Mouse (Mus musculus): ENCODE measurements around the gene Slc5a6.

Gene Slc5a6

GRCm38 (mm10) chr5:31048763-31049641, at the start of gene Slc5a6:
Slc5a6 (minus strand) TSS chr5:31048924.
- DNase-seq (ENCODE audit: low spot score in 2 of 2): peak; percentile 40 to 58

- no peak for DNase-seq (ENCODE audit: low spot score in 2 of 2)
Observed at GRCm38 (mm10) chr5:31095711-31096480, 47.2 kb upstream of the Slc5a6 start.

GRCm38 (mm10) chr5:31094799-31095691, 46.3 kb upstream of the Slc5a6 start:
- DNase-seq (ENCODE audit: low spot score in 2 of 2): peak; percentile 60 to 65

DNA sequence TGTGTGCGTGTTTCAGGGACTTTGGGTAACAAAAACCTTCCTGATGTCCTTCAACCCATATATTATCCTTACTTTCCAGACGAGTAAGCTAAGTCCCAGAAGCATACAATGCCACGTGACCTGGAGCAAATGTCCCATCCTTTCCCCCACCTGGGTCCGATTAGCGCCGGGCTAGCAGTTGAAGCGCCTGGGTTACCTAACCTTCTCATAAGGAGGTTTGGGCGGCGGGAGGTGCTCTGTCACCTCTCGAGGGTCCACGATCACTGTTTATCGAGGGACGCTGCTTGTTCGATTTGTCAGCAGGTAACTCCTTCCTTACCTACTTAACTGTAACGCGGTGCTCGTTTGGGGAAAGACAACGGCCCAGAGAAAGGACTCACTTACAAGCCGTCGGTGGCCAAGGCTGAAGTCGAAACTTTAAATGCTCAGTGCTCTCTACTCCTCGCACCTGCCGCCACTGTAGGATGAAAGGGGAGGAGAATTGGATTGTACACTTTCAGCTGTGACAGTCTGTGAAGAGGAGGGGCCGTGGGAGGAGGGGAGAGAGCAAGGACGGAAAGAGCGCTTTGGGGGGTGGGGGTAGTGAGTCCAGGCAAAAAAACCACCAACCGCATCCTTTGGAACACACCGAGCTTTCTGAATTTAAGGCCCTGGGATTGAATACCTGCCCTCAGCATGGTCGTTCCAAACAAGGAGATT, 45.5 kb upstream of the Slc5a6 start:
- DNase-seq (ENCODE audit: low spot score in 2 of 2): peak in 1 of 2 experiments; percentile 42

DNA sequence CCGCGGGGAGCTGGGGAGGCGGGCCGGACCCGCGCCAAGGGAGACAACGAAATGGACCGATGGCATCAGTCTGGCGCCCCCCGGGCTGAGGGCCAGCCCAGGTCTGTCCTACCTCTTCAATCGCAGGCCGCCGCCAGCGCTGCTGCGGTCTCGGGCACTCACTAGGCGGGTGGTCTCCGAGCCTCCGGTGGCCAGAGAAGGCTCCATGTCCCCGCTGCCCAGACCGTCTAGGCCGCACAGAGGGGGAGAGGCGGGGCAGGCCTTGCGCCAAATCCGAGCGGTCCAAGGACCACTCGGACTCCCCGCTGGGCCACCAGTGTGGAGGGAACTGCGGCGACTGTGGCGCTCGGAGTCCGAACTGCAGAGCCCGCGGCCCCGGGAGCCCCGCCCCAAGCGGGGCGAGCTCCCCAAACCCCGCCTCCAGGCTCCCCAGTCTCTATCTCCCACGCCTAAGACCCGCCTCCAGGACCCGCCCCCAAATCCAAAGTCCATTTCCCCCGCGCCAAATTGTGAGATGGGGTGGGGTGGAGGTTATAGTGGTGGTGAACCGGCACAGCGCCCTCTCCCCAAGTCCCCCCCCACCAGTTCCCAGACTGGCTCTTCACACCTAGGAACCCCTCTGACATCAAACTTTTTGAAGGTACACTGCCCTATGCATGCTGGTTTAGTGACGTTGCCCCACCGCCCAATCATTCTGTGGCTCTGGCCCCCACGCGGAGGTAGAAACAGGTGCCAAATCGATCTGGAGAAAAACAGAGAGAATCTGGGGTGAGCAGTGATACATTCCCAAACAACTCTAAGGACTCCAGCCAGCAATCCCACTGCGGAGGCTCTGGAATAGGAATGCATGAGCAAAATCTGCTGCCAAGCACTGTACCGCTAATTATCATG, 44.7 kb upstream of the Slc5a6 start:
- peak; percentile 45 to 56 for DNase-seq (ENCODE audit: low spot score in 2 of 2)

DNA sequence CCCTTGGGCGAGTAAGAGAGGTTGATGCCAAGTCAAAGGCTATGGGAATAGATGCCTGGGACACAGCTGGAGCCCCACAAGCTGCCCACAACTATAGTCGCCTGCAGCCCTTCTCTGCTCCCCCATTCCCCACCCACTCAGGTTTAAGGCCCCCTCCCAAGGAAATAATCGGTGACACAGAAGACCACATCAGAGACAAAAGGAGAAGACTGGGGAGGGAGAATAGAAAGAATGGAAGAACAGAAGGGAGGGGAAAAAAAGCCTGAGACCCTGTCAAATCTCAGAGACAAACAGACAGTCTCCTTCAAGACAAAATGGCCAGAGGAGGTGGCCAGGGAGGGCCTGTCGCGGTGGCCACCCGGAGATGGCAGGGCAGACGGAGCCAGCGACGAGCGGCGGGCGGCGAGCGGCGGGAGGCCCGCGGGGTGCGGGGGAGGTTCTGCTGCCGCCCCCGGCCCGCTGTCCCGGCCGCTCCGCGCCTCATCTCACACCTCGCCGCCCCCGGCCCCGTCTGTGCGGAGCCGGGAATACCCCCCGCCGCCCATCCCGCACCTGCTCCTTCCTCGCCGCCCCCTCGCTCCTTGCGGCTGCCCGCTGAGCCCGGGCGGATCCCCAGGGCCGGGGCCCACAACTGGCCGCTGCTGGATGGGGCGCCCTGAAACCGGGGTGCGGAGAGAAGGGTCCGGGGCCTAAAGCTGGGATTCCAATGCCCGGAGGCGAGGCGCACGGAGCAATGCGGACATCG, 43.7 kb upstream of the Slc5a6 start:
- peak; percentile 51 to 67 for DNase-seq (ENCODE audit: low spot score in 2 of 2)

DNA sequence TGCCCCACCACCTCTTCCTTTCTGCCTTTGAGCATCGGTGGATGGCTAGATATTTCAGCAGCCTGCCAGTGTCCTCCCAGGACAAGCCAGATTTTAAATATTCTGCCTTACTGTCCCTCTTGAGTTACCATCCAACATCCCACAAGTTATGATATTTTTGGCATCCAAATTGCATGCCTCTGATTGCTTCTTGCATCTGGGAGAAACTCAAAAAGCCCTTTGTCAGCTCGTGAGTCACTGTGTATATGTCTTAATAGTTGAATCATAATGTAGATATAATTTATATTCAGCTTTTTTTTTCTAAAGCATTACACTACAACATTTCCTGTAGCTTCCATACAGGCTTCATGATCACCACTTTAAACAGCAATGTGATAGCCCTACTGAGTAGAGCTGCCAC, 38.4 kb upstream of the Slc5a6 start:
- DNase-seq (ENCODE audit: low spot score in 2 of 2): no peak

- no peak for DNase-seq (ENCODE audit: low spot score in 2 of 2)
Observed at GRCm38 (mm10) chr5:31086606-31087005, 37.9 kb upstream of the Slc5a6 start.

DNA sequence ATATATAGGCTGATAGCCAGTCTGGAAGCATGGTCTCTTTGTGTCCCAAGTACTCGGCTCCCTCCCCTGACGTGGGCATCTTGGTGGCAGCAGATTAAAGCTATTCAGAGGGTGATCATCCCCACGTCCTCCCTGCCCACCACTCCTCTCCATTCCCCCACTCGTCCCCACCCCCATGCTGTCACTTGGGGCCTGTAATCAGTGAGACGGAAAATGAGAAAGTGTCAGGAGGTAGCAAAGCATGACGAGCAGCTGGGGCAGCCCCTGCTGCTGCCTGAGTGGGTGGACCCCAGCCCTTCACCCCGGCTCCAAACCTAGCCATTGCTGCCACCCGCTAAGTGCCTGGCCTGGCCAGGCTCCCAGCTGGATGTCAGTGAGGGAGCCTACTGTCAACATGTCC, 35.2 kb upstream of the Slc5a6 start:
- no peak for DNase-seq (ENCODE audit: low spot score in 2 of 2)

- DNase-seq (ENCODE audit: low spot score in 2 of 2): no peak
Observed at GRCm38 (mm10) chr5:31082935-31083625, 34.4 kb upstream of the Slc5a6 start.

DNA sequence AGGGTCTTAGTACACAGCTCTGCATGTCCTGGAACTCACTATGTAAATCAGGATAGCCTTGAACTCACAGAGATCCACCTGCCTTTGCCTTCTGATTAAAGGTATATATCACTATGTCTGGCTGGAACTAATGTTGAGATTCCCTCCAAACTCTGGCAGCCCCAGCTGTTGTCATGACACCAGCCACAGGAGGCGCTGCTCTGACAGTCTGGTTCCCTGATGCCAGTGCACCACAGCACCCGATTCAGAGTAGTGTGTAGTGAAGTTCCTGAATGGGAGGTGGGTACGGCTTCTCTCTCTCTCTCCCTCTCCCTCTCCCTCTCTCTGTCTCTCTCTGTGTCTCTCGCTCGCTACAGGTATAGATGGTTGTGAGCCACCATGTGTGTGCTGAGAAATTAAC, 33.6 kb upstream of the Slc5a6 start:
- peak in 1 of 2 experiments; percentile 58 for DNase-seq (ENCODE audit: low spot score in 2 of 2)

DNA sequence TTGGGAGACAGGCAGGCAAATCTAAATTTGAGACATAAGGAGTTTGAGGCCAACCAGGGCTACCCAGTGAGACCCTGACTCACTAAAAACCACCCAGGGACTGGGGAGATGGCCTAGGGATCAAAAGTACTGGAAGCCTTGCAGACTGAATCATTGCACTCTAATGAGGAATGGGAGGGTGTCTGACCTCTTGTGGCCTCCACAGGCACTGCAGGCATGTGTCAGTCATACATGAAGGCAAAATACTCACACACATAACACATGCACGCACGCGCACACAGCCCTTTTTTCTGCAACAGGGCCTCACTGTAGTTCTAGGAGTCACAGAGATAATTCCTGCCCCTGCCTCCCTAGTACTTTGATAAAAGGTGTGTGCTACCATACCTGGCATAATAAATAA, 32.7 kb upstream of the Slc5a6 start:
- peak in 1 of 2 experiments; percentile 46 for DNase-seq (ENCODE audit: low spot score in 2 of 2)

DNA sequence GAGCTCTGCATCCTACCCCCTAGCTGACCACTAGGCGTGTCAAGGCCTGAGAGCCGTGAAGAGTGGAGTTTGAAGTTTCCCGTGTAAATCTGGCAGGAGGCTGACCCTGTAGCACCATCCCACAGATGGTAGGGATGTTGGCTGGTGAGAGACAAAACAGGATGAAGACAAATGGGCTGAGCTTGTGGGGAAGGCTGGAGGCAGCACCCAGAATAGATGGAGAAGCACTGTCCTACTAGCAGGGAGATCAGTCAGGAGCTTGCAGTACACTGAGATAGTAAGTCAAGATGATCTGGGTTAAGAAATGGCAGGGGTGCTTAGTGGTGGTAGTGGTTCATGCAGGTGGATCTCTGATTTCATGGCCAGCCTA, 32.1 kb upstream of the Slc5a6 start:
- peak in 1 of 2 experiments; percentile 39 for DNase-seq (ENCODE audit: low spot score in 2 of 2)

DNA sequence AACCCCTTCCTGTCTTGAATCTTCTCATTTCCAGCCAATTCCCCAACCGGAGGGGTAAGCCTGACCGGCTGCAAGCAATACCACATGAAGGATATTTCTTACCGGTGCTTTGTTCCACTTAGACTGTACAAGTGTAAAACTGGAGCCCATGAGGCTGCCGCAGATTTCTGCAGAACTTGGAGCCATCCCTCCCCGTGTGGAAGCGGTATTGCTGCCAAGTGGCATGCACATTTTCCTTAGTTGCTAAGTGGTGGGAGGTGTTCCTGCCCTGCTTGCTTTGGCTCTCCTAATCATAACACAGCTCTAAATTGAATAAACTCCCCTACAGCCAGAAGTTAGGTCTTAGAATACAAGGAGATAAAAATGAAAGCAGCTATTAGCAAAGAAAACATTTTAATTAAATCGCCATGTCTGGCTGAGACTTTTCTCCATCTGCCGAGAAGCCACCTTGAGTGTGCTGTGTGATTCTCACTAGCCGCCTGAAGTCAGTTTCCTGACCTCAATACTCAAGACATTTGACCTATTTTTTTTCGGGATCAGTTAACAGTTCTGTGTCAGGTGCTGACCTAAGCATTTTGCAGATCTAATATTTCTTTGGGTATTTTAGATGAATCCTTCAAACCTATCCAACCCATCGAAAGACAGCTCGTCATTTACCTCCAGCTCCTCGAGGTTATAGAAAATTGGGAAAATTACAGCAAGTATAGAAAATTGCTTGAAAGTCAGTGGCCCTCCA, 31.5 kb upstream of the Slc5a6 start:
- peak; percentile 72 to 82 for DNase-seq (ENCODE audit: low spot score in 2 of 2)

DNA sequence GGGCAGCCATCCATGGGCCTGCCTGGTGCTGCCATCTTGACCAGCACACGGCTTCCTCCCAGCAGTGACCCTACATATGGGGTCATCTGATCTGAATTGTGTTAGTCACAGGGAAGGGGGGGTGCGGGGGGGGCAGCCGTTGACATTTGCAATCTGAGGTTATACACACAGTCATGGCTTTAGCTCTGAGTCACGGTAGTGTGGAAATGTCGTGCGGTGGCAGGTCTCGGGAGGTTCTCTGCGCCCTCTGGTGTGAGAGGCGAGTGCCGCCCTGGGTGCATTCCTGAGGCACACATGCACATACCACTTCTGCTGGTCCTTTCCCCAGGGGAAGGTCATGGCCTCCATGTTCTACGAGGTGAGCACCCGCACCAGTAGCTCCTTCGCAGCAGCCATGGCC, 27.6 kb upstream of the Slc5a6 start:
- no peak for DNase-seq (ENCODE audit: low spot score in 2 of 2)

DNA sequence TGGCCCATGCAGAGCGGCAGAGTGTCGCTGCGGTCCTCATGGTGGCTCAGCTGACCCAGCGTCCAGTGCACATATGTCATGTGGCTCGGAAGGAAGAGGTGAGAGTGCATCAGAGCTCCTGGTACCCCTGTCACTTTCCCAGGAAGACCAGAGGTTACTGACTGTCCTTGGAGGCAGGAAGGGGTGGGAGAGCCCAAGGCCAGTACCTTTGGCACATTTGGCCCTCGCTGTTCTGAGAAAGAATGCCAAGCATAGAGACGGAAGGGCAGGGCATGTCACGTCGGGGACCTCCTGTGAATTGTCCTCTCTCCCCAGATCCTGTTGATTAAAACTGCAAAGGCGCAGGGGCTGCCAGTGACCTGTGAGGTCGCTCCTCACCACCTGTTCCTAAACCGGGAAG, 24.5 kb upstream of the Slc5a6 start:
- no peak for DNase-seq (ENCODE audit: low spot score in 2 of 2)

GRCm38 (mm10) chr5:31071821-31072220, 23.1 kb upstream of the Slc5a6 start:
- DNase-seq (ENCODE audit: low spot score in 2 of 2): no peak

- DNase-seq (ENCODE audit: low spot score in 2 of 2): no peak
Observed at GRCm38 (mm10) chr5:31071059-31071458, 22.3 kb upstream of the Slc5a6 start.
